ENCODE assay signal across 33 mouse cellular contexts in the genomic region with DNA sequence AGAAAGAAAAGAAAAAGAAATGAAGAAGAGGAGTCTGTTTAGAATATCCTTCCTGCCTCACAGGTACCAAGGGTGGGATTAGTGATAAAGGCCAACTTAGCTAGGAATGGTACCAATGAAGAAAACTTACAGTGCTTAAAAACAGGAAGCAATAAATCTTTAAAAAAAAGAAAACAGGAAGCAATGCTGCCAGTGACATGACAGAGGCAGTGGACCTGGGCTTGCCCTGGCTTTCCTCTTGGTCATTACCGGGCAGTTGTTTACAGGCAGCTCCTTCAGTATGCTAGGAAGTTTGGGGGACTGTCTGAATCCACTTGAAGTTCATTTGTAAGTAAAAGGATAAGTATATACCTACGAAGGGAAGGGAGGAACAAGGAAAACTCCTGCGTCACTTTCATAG. TPM values are rescaled to one million over a fixed set of nuclear protein-coding genes. Genes with fewer than 3 reads are reported as not detected.
A peak's percentile ranks its signal among the peaks of the same experiment; 100 is the strongest.
DNase-seq lines count a peak whose midpoint lies in the region; ATAC-seq and TF ChIP-seq lines count a peak whose summit lies in the region.
"Had no signal": no experiment of that assay in that cellular context is flagged by ENCODE, and none has a peak within 500 bp of the region (broad histone marks: within the 10 kb centered on the region; RNA-seq: fewer than 3 reads in every experiment).

No protein-coding gene starts in this region.

- 75% methylated on average over 3 of the region's 3 CpGs for WGBS in kidney, embryonic 15.5 days
- WGBS in liver, embryonic 11.5 days = 74% methylated on average over 3 of the region's 3 CpGs
- 84% methylated on average over 3 of the region's 3 CpGs for WGBS in thymus, adult 2 months

- H3K27ac ChIP-seq in kidney, embryonic 15.5 days = no peak overlapping the region
- no peak overlapping the region for H3K27ac ChIP-seq in liver, embryonic 11.5 days (ENCODE audit: low read depth, low read length)
- no peak overlapping the region for H3K27ac ChIP-seq in thymus, adult 2 months (ENCODE audit: control insufficient read depth, insufficient read depth, low read length)
- H3K27ac ChIP-seq: embryonic facial prominence, embryonic 12.5 days; hindbrain, embryonic 14.5 days; liver, embryonic 13.5 days; neural tube, embryonic 13.5 days had no signal

- no peak for TF ChIP-seq POLR2A in thymus, adult 2 months (IDR thresholded peaks at IDR 0.05; ENCODE audit: control insufficient read depth, extremely low read depth, insufficient read depth, low read length, poor library complexity)

- H3K9me3 ChIP-seq in kidney, embryonic 15.5 days (replicated peaks) = no peaks in the 10 kb centered on the region
- H3K9me3 ChIP-seq in liver, embryonic 11.5 days (ENCODE audit: control insufficient read depth, low read length) = no peaks in the 10 kb centered on the region
- H3K9me3 ChIP-seq: embryonic facial prominence, embryonic 12.5 days; liver, embryonic 13.5 days; neural tube, embryonic 13.5 days had no signal

- ATAC-seq in kidney, embryonic 15.5 days (replicated peaks; ENCODE audit: low FRiP score) = no peak
- peak; percentile 74 for ATAC-seq in common myeloid progenitor, adult 5-6 weeks (replicated peaks; ENCODE audit: low read depth, poor library complexity, severe bottlenecking)
- no peak for ATAC-seq in liver, embryonic 11.5 days (replicated peaks; ENCODE audit: low FRiP score)
- ATAC-seq: forebrain, embryonic 14.5 days; intestine, postnatal 0 days had no signal

- no peaks in the 10 kb centered on the region for H3K4me1 ChIP-seq in kidney, embryonic 15.5 days
- no peaks in the 10 kb centered on the region for H3K4me1 ChIP-seq in liver, embryonic 11.5 days (replicated peaks; ENCODE audit: control insufficient read depth, insufficient read depth, low read length)
- H3K4me1 ChIP-seq in thymus, adult 2 months (replicated peaks; ENCODE audit: control insufficient read depth, insufficient read depth, low read length) = no peaks in the 10 kb centered on the region
- H3K4me1 ChIP-seq: embryonic facial prominence, embryonic 12.5 days; liver, embryonic 13.5 days; neural tube, embryonic 13.5 days had no signal

- H3K4me3 ChIP-seq in kidney, embryonic 15.5 days (replicated peaks) = no peak overlapping the region
- H3K4me3 ChIP-seq in liver, embryonic 11.5 days (ENCODE audit: low read depth, low read length) = no peak overlapping the region
- H3K4me3 ChIP-seq in thymus, adult 2 months (ENCODE audit: control insufficient read depth, insufficient read depth, low read length) = no peak overlapping the region
- H3K4me3 ChIP-seq: embryonic facial prominence, embryonic 12.5 days; liver, embryonic 13.5 days; neural tube, embryonic 13.5 days had no signal

- H3K36me3 ChIP-seq in kidney, embryonic 15.5 days = peaks cover 94% of the 10 kb centered on the region
- peaks cover 45% of the 10 kb centered on the region for H3K36me3 ChIP-seq in liver, embryonic 11.5 days (ENCODE audit: control insufficient read depth, insufficient read depth, low read length)
- H3K36me3 ChIP-seq in thymus, adult 2 months (ENCODE audit: control insufficient read depth, insufficient read depth, low read length) = peaks cover 30% of the 10 kb centered on the region

- intact Hi-C loops in heart, postnatal 36 days (cut with DNase I) = no loop called here

- no peak for TF ChIP-seq CTCF in thymus, adult 2 months (IDR thresholded peaks at IDR 0.05; ENCODE audit: borderline replicate concordance, control insufficient read depth, extremely low read depth, insufficient read depth, low read length, poor library complexity)

- no peak overlapping the region for H3K4me2 ChIP-seq in kidney, embryonic 15.5 days
- H3K4me2 ChIP-seq in liver, embryonic 11.5 days = no peak overlapping the region
- H3K4me2 ChIP-seq: embryonic facial prominence, embryonic 12.5 days; heart, embryonic 11.5 days; hindbrain, embryonic 14.5 days; liver, embryonic 13.5 days; midbrain, embryonic 11.5 days; neural tube, embryonic 13.5 days had no signal

- H3K9ac ChIP-seq in kidney, embryonic 15.5 days = no peak overlapping the region
- no peak overlapping the region for H3K9ac ChIP-seq in liver, embryonic 11.5 days (ENCODE audit: low read depth, low read length)
- H3K9ac ChIP-seq: embryonic facial prominence, embryonic 12.5 days; hindbrain, embryonic 14.5 days; liver, embryonic 13.5 days; neural tube, embryonic 13.5 days had no signal

- H3K27me3 ChIP-seq in kidney, embryonic 15.5 days = no peaks in the 10 kb centered on the region
- H3K27me3 ChIP-seq in liver, embryonic 11.5 days (replicated peaks; ENCODE audit: control insufficient read depth, insufficient read depth, low read length) = no peaks in the 10 kb centered on the region
- no peaks in the 10 kb centered on the region for H3K27me3 ChIP-seq in thymus, adult 2 months (ENCODE audit: control insufficient read depth, insufficient read depth, low read length)
- H3K27me3 ChIP-seq: embryonic facial prominence, embryonic 12.5 days; liver, embryonic 13.5 days; neural tube, embryonic 13.5 days had no signal

- peak; percentile 53 for DNase-seq in kidney, adult 9 months
- DNase-seq in kidney, postnatal 14 days = peak; percentile 31
- DNase-seq in liver, embryonic 11.5 days (ENCODE audit: low spot score) = no peak
- DNase-seq in thymus, adult 2 months = no peak
- DNase-seq in heart, postnatal 36 days = no peak
- DNase-seq: adrenal gland, adult 8-10 months; B cell, adult 2 months; cerebellum, adult 8-10 months; cerebellum, postnatal 25 days; embryo, embryonic 11 days; gastrocnemius, postnatal 14 days; heart, adult 18-20 months; heart, postnatal 4 days; left cerebral cortex, postnatal 4 days; liver, embryonic 13.5 days; lung, adult 2 months; lung, postnatal 14 days; thymus, postnatal 4 days had no signal

RNA-seq across cellular contexts. Expression of gene P2rx2, which starts 12.5 kb away (rescaled TPM):
- 0.68 and 0.87 TPM in 2 replicates for polyA plus RNA-seq in kidney, embryonic 15.5 days (2015; fragmentation: Nextera tagmentation; extraction: Ambion mirVana)
- total RNA-seq in common myeloid progenitor, adult 5-6 weeks (2017) = 0.05 TPM in 1 of 2 replicates, not detected in the other
- polyA plus RNA-seq in liver, embryonic 11.5 days (2014; fragmentation: Nextera tagmentation; extraction: Ambion mirVana) = 0.14 and 0.29 TPM in 2 replicates
- 0.77 and 0.84 TPM in 2 replicates for polyA plus RNA-seq in thymus, adult 2 months (2012; rRNA removed)
- not detected for total RNA-seq in heart, postnatal 36 days (2021)
- total RNA-seq: gastrocnemius, postnatal 14 days; heart, adult 18-20 months; heart, postnatal 4 days had no signal
- polyA plus RNA-seq: liver, embryonic 13.5 days had no signal

RNA-seq across cellular contexts. Expression of gene Lrcol1, which starts 14.0 kb away (rescaled TPM):
- not detected in 2 replicates for polyA plus RNA-seq in kidney, embryonic 15.5 days (2015; fragmentation: Nextera tagmentation; extraction: Ambion mirVana)
- not detected in 2 replicates for total RNA-seq in common myeloid progenitor, adult 5-6 weeks (2017)
- not detected in 2 replicates for polyA plus RNA-seq in liver, embryonic 11.5 days (2014; fragmentation: Nextera tagmentation; extraction: Ambion mirVana)
- polyA plus RNA-seq in thymus, adult 2 months (2012; rRNA removed) = 0.28 and 0.73 TPM in 2 replicates
- total RNA-seq in heart, postnatal 36 days (2021) = not detected
- total RNA-seq: adrenal gland, adult 8-10 months; gastrocnemius, postnatal 14 days; heart, adult 18-20 months; heart, postnatal 4 days; layer of hippocampus, adult 8-10 months; layer of hippocampus, postnatal 25 days; left cerebral cortex, adult 8-10 months; left cerebral cortex, postnatal 4 days; midbrain, postnatal 0 days had no signal
- polyA plus RNA-seq: embryonic facial prominence, embryonic 12.5 days; forebrain, embryonic 14.5 days; heart, embryonic 11.5 days; heart, embryonic 16.5 days; hindbrain, embryonic 14.5 days; intestine, postnatal 0 days; limb, embryonic 14.5 days; liver, embryonic 13.5 days; midbrain, embryonic 11.5 days; midbrain, postnatal 0 days; neural tube, embryonic 13.5 days had no signal

RNA-seq across cellular contexts. Expression of gene Pole, which starts 44.4 kb away (rescaled TPM):
- polyA plus RNA-seq in kidney, embryonic 15.5 days (2015; fragmentation: Nextera tagmentation; extraction: Ambion mirVana) = 32.9 and 33.1 TPM in 2 replicates
- 61.1 and 69.1 TPM in 2 replicates for total RNA-seq in common myeloid progenitor, adult 5-6 weeks (2017)
- polyA plus RNA-seq in liver, embryonic 11.5 days (2014; fragmentation: Nextera tagmentation; extraction: Ambion mirVana) = 41.4 and 42.9 TPM in 2 replicates
- 27.5 and 36.4 TPM in 2 replicates for polyA plus RNA-seq in thymus, adult 2 months (2012; rRNA removed)
- 1 to 10 TPM; 2.0 to 2.9 TPM for total RNA-seq in heart, postnatal 36 days (2021)

RNA-seq across cellular contexts. Expression of gene Pxmp2, which starts 44.5 kb away (rescaled TPM):
- polyA plus RNA-seq in kidney, embryonic 15.5 days (2015; fragmentation: Nextera tagmentation; extraction: Ambion mirVana) = 17.7 and 20.4 TPM in 2 replicates
- total RNA-seq in common myeloid progenitor, adult 5-6 weeks (2017) = 6.2 and 8.7 TPM in 2 replicates
- 24.2 and 27.2 TPM in 2 replicates for polyA plus RNA-seq in liver, embryonic 11.5 days (2014; fragmentation: Nextera tagmentation; extraction: Ambion mirVana)
- 3.5 and 4.7 TPM in 2 replicates for polyA plus RNA-seq in thymus, adult 2 months (2012; rRNA removed)
- 100 to 1,000 TPM; 100 to 125 TPM for total RNA-seq in heart, postnatal 36 days (2021)

Comparison
In these comparisons a context has a peak if more than half of its experiments do, and no peak if none do; other contexts are left out.
1. DNase-seq: peak in kidney, adult 9 months (single experiment) and kidney, postnatal 14 days (single experiment); none in liver, embryonic 11.5 days (single experiment), thymus, adult 2 months (single experiment) and heart, postnatal 36 days (0 of 2).